Mouse (Mus musculus): ENCODE data around the gene Ptpn5. TPM values are rescaled to one million over a fixed set of nuclear protein-coding genes. Genes with fewer than 3 reads are reported as not detected.

The Ptpn5 gene
- polyA plus RNA-seq, 1 experiment, result 0.49 TPM

DNA sequence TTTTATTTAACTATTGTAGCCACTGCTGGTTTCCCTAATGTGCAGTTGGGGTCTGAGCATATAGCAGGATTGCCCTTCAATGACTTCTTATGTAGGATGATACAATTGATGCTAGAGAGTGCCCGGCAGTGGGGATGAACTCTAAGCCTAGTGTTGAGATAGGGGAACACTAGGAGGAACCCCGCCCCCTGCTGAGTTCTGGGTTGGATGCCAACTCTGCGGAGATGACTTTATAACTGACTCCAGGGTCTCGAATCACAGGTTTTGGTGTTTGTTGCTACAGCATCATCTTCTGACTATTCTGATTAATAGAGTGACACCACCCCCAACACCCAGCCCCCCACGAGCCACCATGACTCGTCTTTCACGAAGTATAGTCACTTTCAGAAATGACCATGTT is 14.8 kb upstream of the Ptpn5 start:
- Histone ChIP-seq H3K27me3 (ENCODE audit: control insufficient read depth, insufficient read depth, insufficient read length) (no peaks in the 10 kb centered on the region), H3K36me3 (ENCODE audit: control insufficient read depth, insufficient read depth) (no peaks in the 10 kb centered on the region), H3K4me2 (ENCODE audit: low read depth) (no peak overlapping the region), H3K4me3 (no peak overlapping the region), H3K79me2 (ENCODE audit: control insufficient read depth, insufficient read depth) (no peaks in the 10 kb centered on the region), H3ac (ENCODE audit: control insufficient read depth, insufficient read length) (no peak overlapping the region)
- TF ChIP-seq POLR2A (IDR thresholded peaks at IDR 0.05; ENCODE audit: insufficient read length, low read depth) (no peak), SRF (IDR thresholded peaks at IDR 0.05; ENCODE audit: control insufficient read depth, insufficient read length, low read depth) (no peak), POLR2AphosphoS2 (IDR thresholded peaks at IDR 0.05; ENCODE audit: insufficient read length, low read depth) (no peak), MAX (IDR thresholded peaks at IDR 0.05; ENCODE audit: low read depth) (no peak)

DNA sequence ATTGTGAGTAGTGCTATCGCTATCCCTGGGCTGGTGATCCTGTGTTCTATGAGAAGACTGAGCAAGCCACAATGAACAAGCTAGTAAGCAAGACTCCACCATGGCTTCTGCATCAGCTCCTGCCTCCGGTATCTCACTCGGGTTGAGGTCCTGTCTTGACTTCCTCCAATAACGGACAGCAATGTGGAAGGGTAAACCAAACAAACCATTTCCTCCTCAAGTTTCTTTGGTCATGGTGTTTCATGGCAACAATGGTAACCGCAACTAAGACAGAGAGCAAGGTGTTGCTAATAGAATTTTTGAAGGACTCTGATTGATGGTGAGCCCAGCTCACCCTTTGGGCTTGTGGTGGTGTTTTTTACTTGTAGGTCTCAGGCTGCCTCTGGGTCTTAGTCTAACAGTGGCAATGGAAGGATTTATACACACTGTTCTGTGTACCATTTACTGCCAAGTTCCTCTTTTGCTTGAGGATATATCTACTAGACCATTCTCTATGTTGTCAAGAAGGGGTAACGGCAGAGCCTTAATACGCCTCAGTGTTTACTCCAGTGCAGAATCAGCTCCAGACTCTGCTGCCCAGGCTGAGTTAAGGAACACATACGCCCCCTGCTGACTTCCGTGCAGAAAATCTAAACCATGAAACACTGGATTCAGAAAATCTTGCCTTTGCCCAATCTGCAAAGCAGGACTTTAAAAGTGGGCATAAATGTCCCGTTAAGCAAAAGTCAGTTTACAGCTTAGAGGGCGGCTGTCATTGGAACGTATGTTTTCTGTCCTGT is 12.7 kb upstream of the Ptpn5 start:
- H3ac ChIP-seq (ENCODE audit: control insufficient read depth, insufficient read length), result no peak overlapping the region
- no peaks in the 10 kb centered on the region for H3K36me3 ChIP-seq (ENCODE audit: control insufficient read depth, insufficient read depth)
- no peak overlapping the region for H3K4me2 ChIP-seq (ENCODE audit: low read depth)
- H3K79me2 ChIP-seq (ENCODE audit: control insufficient read depth, insufficient read depth), result no peaks in the 10 kb centered on the region
- H3K27me3 ChIP-seq (ENCODE audit: control insufficient read depth, insufficient read depth, insufficient read length), result no peaks in the 10 kb centered on the region
- no peak for TF ChIP-seq MYOD1 (IDR thresholded peaks at IDR 0.05; ENCODE audit: control insufficient read depth in 1 of 3, insufficient read length in 2 of 3, low read depth in 2 of 3)
- no peak for TF ChIP-seq POLR2AphosphoS2 (IDR thresholded peaks at IDR 0.05; ENCODE audit: insufficient read length, low read depth)
- no peak for TF ChIP-seq REST (IDR thresholded peaks at IDR 0.05; ENCODE audit: insufficient read depth, insufficient read length)
- no peak for TF ChIP-seq USF1 (IDR thresholded peaks at IDR 0.05; ENCODE audit: low read depth)
- TF ChIP-seq MYOG (IDR thresholded peaks at IDR 0.05; ENCODE audit: control insufficient read depth in 1 of 3, insufficient read depth in 1 of 3, insufficient read length in 2 of 3, low read depth in 2 of 3), result no peak
- TF ChIP-seq CEBPB (IDR thresholded peaks at IDR 0.05; ENCODE audit: insufficient read depth, poor library complexity, severe bottlenecking), result no peak
- TF ChIP-seq TCF12 (IDR thresholded peaks at IDR 0.05; ENCODE audit: insufficient read depth, poor library complexity, severe bottlenecking), result no peak
- no peak for TF ChIP-seq POLR2A (IDR thresholded peaks at IDR 0.05; ENCODE audit: insufficient read length, low read depth)
- no peak for TF ChIP-seq TCF3 (IDR thresholded peaks at IDR 0.05; ENCODE audit: insufficient read length, low read depth)
- no peak for TF ChIP-seq MAX (IDR thresholded peaks at IDR 0.05; ENCODE audit: low read depth)
- no peak for TF ChIP-seq SRF (IDR thresholded peaks at IDR 0.05; ENCODE audit: control insufficient read depth, insufficient read length, low read depth)
- TF ChIP-seq E2F4 (IDR thresholded peaks at IDR 0.05; ENCODE audit: insufficient read depth), result no peak
- no peak overlapping the region for H3K4me3 ChIP-seq

DNA sequence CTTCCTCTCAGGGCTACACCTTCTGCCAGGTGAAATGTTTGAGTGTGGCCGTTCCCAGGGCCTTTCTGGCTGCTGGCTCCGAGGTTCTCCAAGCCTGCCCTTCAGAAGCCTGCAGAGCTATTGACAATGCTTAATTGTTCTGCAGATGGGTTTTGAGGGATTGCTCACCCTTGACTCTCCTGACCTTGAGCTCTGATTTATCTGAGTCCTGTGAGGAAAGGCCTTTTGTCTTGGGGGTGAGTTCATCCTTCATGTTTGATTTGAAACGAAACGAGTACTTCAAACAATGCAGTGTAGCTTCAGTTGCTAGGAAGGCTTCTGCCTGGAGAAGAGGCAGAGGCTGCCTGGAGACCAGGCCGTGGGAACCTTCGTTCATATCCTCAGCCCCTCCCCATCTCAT is 10.8 kb upstream of the Ptpn5 start:
- no peaks in the 10 kb centered on the region for H3K79me2 ChIP-seq (ENCODE audit: control insufficient read depth, insufficient read depth)
- no peaks in the 10 kb centered on the region for H3K27me3 ChIP-seq (ENCODE audit: control insufficient read depth, insufficient read depth, insufficient read length)
- no peak overlapping the region for H3ac ChIP-seq (ENCODE audit: control insufficient read depth, insufficient read length)
- TF ChIP-seq E2F4 (IDR thresholded peaks at IDR 0.05; ENCODE audit: insufficient read depth) (no peak), USF1 (IDR thresholded peaks at IDR 0.05; ENCODE audit: low read depth) (no peak), TCF12 (IDR thresholded peaks at IDR 0.05; ENCODE audit: insufficient read depth, poor library complexity, severe bottlenecking) (no peak), MYOG (IDR thresholded peaks at IDR 0.05; ENCODE audit: control insufficient read depth in 1 of 3, insufficient read depth in 1 of 3, insufficient read length in 2 of 3, low read depth in 2 of 3) (no peak), MAX (IDR thresholded peaks at IDR 0.05; ENCODE audit: low read depth) (no peak)
- no peak overlapping the region for H3K4me3 ChIP-seq
- H3K36me3 ChIP-seq (ENCODE audit: control insufficient read depth, insufficient read depth), result no peaks in the 10 kb centered on the region
- no peak overlapping the region for H3K4me2 ChIP-seq (ENCODE audit: low read depth)

- Histone ChIP-seq H3K27me3 (ENCODE audit: control insufficient read depth, insufficient read depth, insufficient read length) (no peaks in the 10 kb centered on the region), H3K79me2 (ENCODE audit: control insufficient read depth, insufficient read depth) (no peaks in the 10 kb centered on the region), H3K36me3 (ENCODE audit: control insufficient read depth, insufficient read depth) (no peaks in the 10 kb centered on the region), H3ac (ENCODE audit: control insufficient read depth, insufficient read length) (no peak overlapping the region), H3K4me2 (ENCODE audit: low read depth) (no peak overlapping the region), H3K4me3 (no peak overlapping the region)
- TF ChIP-seq POLR2AphosphoS2 (IDR thresholded peaks at IDR 0.05; ENCODE audit: insufficient read length, low read depth), result no peak
- no peak for TF ChIP-seq MYOD1 (IDR thresholded peaks at IDR 0.05; ENCODE audit: control insufficient read depth in 1 of 3, insufficient read length in 2 of 3, low read depth in 2 of 3)
These were observed 6.4 kb upstream of the Ptpn5 start for GRCm38 (mm10) chr7:47139823-47140325.

DNA sequence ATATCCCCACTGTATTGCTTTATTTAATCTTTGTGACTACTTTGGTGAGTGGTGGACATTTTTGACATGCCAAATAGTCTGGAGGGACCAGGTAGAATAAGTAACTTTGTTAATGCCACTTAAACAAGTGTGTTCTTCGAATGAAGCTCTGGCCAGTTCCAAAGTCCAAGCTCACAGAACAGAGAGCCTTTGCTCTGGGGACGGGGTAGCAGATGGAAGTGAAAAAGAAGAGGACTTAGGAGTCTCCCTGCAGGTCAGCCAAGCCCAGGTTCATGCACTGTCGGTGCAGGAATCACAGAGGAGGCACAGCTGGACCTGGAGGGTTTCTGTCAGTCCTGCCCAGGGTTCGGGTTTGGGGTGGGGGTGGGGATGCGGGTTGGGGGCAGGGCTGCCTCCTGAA is 1.1 kb upstream of the Ptpn5 start:
- Histone ChIP-seq H3ac (ENCODE audit: control insufficient read depth, insufficient read length) (no peak overlapping the region), H3K79me2 (ENCODE audit: control insufficient read depth, insufficient read depth) (no peaks in the 10 kb centered on the region), H3K36me3 (ENCODE audit: control insufficient read depth, insufficient read depth) (no peaks in the 10 kb centered on the region), H3K4me3 (no peak overlapping the region), H3K27me3 (ENCODE audit: control insufficient read depth, insufficient read depth, insufficient read length) (peaks cover 27% of the 10 kb centered on the region), H3K4me2 (ENCODE audit: low read depth) (no peak overlapping the region)
- TF ChIP-seq CEBPB (IDR thresholded peaks at IDR 0.05; ENCODE audit: insufficient read depth, poor library complexity, severe bottlenecking) (no peak), REST (IDR thresholded peaks at IDR 0.05; ENCODE audit: insufficient read depth, insufficient read length) (no peak), USF1 (IDR thresholded peaks at IDR 0.05; ENCODE audit: low read depth) (no peak), MAX (IDR thresholded peaks at IDR 0.05; ENCODE audit: low read depth) (no peak), TCF3 (IDR thresholded peaks at IDR 0.05; ENCODE audit: insufficient read length, low read depth) (no peak), TCF12 (IDR thresholded peaks at IDR 0.05; ENCODE audit: insufficient read depth, poor library complexity, severe bottlenecking) (no peak), E2F4 (IDR thresholded peaks at IDR 0.05; ENCODE audit: insufficient read depth) (no peak), POLR2AphosphoS2 (IDR thresholded peaks at IDR 0.05; ENCODE audit: insufficient read length, low read depth) (no peak), SRF (IDR thresholded peaks at IDR 0.05; ENCODE audit: control insufficient read depth, insufficient read length, low read depth) (no peak), MYOG (IDR thresholded peaks at IDR 0.05; ENCODE audit: control insufficient read depth in 1 of 3, insufficient read depth in 1 of 3, insufficient read length in 2 of 3, low read depth in 2 of 3) (no peak), MYOD1 (IDR thresholded peaks at IDR 0.05; ENCODE audit: control insufficient read depth in 1 of 3, insufficient read length in 2 of 3, low read depth in 2 of 3) (no peak)
